8 mouse cellular contexts compared by ENCODE assay signal in the genomic region with DNA sequence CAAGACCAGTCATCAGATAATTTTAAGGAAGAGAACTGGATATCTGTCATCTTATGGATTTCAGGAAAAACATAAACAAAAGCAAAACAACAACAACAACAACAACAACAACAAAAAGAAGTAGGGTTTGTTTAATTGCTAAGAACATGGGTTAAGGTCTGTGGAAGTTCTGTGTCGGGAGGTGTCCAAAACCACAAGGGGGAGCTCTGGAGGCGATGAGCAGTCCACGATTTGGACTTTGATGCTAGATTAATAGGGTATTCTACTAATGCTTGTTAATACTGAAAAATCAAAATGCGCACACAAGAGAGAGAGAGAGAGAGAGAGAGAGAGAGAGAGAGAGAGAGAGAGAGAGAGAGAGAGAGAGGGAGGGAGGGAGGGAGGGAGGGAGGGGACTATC.
DNase-seq lines count a peak whose midpoint lies in the region; ATAC-seq lines count a peak whose summit lies in the region.
"Had no signal": no experiment of that assay in that cellular context is flagged by ENCODE, and none has a peak within 500 bp of the region (broad histone marks: within the 10 kb centered on the region; RNA-seq: fewer than 3 reads in every experiment).

No protein-coding gene starts in this region.

- no peak for ATAC-seq in kidney, embryonic 15.5 days (replicated peaks; ENCODE audit: low FRiP score)
- ATAC-seq in embryonic facial prominence, embryonic 14.5 days (ENCODE audit: low read depth) = no peak
- ATAC-seq in erythroid progenitor cell, adult 5-6 weeks (replicated peaks; ENCODE audit: low FRiP score, poor library complexity, severe bottlenecking) = no peak

- no peaks in the 10 kb centered on the region for H3K4me1 ChIP-seq in kidney, embryonic 15.5 days
- H3K4me1 ChIP-seq in embryonic facial prominence, embryonic 14.5 days (ENCODE audit: control insufficient read depth, insufficient read depth, low read length) = no peaks in the 10 kb centered on the region
- H3K4me1 ChIP-seq: embryonic facial prominence, embryonic 12.5 days had no signal

- H3K27ac ChIP-seq in kidney, embryonic 15.5 days = no peak overlapping the region
- H3K27ac ChIP-seq in embryonic facial prominence, embryonic 14.5 days (replicated peaks; ENCODE audit: low read depth, low read length) = no peak overlapping the region
- H3K27ac ChIP-seq: embryonic facial prominence, embryonic 12.5 days had no signal

- no peak overlapping the region for H3K4me3 ChIP-seq in kidney, embryonic 15.5 days (replicated peaks)
- no peak overlapping the region for H3K4me3 ChIP-seq in embryonic facial prominence, embryonic 14.5 days (ENCODE audit: low read depth, low read length)
- H3K4me3 ChIP-seq: embryonic facial prominence, embryonic 12.5 days had no signal

- no peaks in the 10 kb centered on the region for H3K9me3 ChIP-seq in kidney, embryonic 15.5 days (replicated peaks)
- no peaks in the 10 kb centered on the region for H3K9me3 ChIP-seq in embryonic facial prominence, embryonic 14.5 days (ENCODE audit: control insufficient read depth, low read length)
- H3K9me3 ChIP-seq: embryonic facial prominence, embryonic 12.5 days had no signal

- WGBS in kidney, embryonic 15.5 days = 14% methylated on average over 3 of the region's 4 CpGs
- 8% methylated on average over 3 of the region's 4 CpGs for WGBS in embryonic facial prominence, embryonic 14.5 days

- peak; percentile 6 for DNase-seq in kidney, postnatal 14 days
- peak; percentile 24 for DNase-seq in ES-CJ7 (ENCODE audit: low read depth, low spot score)
- peak; percentile 29 for DNase-seq in adipocyte (ENCODE audit: low spot score)
- DNase-seq in embryonic facial prominence, embryonic 14.5 days (ENCODE audit: low spot score) = peak; percentile 6
- DNase-seq in retina, postnatal 7 days (ENCODE audit: low read depth, low spot score) = peak; percentile 20

- no peaks in the 10 kb centered on the region for H3K36me3 ChIP-seq in kidney, embryonic 15.5 days
- H3K36me3 ChIP-seq in embryonic facial prominence, embryonic 14.5 days (ENCODE audit: control insufficient read depth, insufficient read depth, low read length) = no peaks in the 10 kb centered on the region
- H3K36me3 ChIP-seq: embryonic facial prominence, embryonic 12.5 days had no signal

- no peak overlapping the region for H3K9ac ChIP-seq in kidney, embryonic 15.5 days
- no peak overlapping the region for H3K9ac ChIP-seq in embryonic facial prominence, embryonic 14.5 days (ENCODE audit: low read depth, low read length)
- H3K9ac ChIP-seq: embryonic facial prominence, embryonic 12.5 days had no signal

- H3K4me2 ChIP-seq in kidney, embryonic 15.5 days = no peak overlapping the region
- H3K4me2 ChIP-seq in embryonic facial prominence, embryonic 14.5 days (ENCODE audit: low read depth, low read length) = no peak overlapping the region
- H3K4me2 ChIP-seq: embryonic facial prominence, embryonic 12.5 days had no signal

- no peaks in the 10 kb centered on the region for H3K27me3 ChIP-seq in kidney, embryonic 15.5 days
- no peaks in the 10 kb centered on the region for H3K27me3 ChIP-seq in embryonic facial prominence, embryonic 14.5 days (replicated peaks; ENCODE audit: control insufficient read depth, insufficient read depth, low read length)
- H3K27me3 ChIP-seq: embryonic facial prominence, embryonic 12.5 days had no signal
